Mouse (Mus musculus): ENCODE data around the gene Mapk1ip1l.
"Not testable (repeated sequence)": the region's sequence is repeated elsewhere in the genome, so short reads cannot be mapped to it uniquely, and the experiment has no call there.

Gene Mapk1ip1l

DNA sequence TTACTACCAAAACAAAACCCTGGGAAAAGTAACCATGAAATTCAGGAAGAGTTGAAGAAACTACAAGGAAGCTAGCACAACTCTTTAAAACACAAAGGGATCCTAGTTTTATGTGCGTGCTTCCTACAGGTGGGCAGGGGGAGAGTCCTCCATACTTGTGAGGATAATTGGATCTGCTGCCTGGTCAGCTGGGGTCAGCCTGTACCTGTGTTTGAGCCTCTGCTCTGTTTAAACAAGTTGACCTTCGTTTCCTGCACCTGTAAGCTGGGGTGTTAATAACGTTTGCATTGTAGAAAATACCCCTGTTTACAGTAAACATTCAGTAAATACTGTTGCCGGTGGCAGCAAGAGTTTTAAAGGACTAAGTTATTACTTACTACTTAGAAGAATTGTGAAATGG is 7.9 kb downstream of the Mapk1ip1l start:
- DNase-seq, result no peak

DNA sequence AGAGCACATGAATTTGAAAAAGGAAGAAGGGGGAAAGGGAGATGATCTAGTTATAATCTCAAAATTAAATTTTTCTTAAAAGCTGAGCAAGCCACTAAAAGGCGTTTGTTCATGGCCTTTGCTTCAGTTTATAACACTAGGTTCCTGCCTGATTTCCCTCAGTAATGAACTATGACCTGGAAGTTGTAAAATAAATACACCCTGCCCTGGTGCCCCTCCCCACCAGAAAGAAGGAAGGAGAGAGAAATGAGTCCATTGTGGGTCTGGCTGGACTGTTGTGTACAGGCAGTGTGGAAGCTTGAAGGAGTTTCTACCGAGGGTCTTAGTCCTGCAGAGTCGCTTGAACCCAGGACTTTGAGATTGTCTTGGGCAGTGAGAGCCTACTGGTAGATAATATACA is 9.6 kb downstream of the Mapk1ip1l start:
- DNase-seq, result no peak

DNA sequence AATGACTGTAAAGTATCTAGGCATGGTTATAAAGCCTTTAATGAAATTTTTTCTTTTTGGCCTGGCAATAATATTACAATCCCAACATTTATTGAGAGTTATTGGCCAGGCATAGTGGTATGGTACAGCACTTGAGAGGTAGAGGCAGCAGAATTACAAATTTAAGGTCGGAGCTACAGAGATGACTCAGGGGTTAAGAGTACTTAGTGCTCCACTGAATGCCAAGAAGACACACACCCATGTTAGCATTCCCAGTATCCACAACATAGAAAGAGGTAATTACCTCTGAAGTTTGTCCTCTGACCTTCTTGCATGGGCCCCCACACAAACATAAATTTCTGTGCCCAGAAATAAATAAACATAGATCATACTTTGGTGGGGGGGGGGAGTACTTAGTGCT is 11.0 kb downstream of the Mapk1ip1l start:
- DNase-seq, result no peak

DNA sequence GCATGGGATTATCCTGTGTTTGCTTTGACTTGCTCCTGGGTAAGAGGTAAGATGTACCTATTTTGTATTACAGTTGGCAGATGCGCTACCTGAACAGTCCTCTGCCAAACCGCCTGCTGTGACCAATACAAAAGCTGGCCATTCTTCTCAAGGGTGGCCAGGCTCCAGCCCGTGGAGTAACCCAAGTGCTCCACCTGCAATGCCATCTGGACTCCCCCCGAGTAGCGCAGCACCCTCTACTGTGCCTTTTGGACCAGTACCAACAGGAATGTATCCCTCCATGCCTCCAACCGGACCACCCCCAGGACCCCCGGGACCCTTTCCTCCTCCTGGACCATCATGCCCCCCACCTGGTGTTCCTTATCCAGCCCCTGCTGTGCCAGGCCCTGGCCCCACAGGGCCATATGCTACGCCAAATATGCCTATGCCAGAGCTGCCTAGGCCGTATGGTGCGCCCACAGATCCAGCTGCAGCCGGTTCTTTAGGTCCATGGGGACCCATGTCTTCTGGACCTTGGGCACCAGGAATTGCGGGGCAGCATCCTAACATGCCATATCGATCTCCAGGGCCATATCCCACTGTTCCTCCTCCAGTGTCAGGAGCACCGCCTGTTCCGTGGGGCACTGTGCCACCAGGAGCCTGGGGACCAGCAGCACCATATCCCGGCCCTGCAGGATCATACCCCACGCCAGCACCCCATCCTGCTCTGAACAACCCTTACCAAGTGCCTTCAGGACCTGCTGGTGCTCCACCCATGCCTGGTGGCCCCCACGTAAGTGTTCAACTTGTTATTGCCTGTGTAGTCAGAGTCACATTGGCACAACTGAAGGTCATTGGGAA is 12.5 kb downstream of the Mapk1ip1l start:
- DNase-seq, result no peak

DNA sequence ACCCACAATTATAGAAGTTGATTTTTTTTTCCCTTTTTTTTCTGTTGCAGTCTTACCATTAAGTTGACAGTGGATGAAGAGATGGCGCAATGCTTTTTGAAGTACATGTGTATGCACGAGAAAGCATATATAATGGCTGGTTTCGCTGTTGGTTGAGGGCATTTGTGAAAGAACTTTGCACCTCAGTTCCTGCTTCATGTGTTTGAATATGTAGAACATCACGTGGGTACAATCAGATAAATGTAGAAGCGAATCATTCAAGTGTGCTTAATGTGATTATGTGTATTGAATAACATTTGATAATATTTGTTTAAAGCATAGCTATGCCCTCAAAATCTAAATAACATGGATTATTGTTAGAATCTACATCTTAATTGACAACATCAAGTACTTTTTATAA is 21.3 kb downstream of the Mapk1ip1l start:
- DNase-seq, result no peak

DNA sequence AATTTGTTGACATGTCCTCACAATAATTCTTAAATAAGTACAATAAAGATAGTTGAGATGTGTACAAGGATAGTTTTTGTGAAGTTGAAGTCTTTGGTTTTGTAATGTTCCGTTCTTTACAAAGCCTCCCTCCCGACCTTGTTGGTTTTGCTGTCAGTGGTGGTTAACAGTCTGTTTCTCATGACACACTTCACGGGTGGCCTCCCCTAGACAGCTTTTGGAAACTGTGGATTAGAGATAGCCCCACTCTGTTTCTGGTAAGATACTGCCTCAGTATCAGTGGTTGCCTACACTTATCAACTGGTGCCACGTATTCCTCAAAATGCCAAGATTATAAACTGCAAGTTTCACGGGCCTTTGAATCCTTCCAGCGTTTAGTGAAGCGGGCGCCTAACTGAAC is 23.5 kb downstream of the Mapk1ip1l start:
- DNase-seq, result not testable (repeated sequence)

DNA sequence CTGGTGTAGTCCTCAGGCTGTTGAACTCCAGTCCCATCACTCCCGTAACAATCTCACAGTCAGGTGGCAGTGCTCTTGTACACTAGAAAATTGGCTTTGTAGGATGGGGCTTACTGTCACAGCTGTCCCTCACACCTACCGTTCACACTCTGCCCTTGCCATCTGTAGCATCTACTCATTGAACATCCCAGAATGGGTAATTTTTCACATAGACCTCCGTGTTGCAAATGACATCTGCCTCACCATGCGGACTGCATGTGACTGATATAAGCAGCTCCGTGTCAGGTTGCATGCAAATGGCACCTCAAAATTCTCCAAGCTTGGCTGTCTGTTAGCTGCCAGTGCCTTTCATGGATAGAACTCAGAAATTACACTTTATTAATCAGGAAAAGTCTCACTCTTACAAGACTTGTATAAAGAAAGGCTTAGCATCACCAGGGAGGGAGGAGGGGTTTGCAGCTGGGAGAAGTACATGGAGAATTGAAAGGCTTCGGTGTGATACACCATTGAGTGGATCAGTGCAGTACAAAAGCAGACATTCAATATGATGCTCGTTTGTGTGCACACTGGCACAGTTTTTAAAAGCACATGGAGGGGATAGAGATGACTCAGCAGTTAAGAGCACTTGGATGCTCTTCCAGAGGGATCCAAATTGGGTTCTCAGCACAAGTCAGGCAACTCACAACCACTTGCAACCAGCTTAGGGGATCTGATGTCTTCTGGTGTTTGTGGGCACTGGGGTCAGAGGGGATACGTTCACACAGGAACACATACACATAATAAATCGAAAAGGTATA is 28.1 kb downstream of the Mapk1ip1l start:
- no peak for DNase-seq

DNA sequence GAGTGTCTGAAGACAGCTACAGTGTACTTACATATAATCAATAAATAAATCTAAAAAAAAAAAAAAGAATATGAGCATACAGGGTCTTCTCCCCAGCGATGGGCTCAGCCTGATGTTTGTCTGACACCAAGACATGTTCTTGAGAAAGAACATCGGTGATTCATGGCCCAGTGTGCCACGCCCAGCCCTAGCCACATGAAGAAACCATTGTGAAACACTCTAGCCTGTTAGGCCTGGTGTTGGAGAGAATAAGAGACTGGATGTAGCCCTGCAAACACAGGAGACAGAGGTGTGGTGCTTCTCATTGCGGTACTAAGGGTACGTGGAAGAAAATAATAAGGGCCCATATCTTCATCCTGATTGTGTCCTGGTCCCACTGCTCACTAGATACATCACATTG is 29.3 kb downstream of the Mapk1ip1l start:
- DNase-seq, result no peak

DNA sequence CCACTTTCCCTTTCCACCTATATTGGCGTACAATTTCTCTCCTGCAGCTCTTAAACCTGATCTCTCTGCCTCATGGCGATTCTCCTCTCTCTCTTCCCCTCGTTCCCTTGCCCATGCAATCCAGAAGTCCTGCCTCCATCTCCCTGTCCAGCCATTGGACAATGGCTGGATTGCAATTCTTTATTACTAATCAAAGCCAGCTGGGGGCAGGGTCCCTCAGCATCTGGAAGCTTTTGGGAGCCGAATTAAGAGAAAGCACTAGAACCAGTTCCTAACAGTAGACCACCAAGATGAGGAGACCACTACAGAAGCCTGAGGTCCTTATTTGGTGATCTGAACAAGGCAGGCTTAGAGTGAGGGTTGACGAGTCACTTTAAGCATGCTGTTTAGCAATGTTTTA is 33.9 kb downstream of the Mapk1ip1l start:
- no peak for DNase-seq

DNA sequence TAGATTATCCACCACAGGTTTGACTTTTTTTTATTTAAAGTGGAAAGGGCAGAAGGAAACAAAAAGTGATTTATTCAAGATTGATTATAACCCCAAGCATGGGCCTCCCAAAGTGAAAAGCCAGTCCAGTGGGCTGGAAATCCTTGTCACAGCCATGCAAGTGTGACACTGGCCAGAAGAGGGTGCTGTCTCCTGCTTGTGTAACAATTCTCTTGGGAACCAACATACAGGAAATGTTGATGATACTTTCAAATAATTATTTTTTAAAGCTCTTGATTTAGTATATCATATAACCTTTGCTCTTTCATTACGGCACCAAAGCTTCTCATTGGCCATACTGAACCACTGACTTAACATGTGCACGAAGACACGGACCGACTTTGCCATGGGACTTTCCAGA is 36.8 kb downstream of the Mapk1ip1l start:
- DNase-seq, result peak; percentile 81 to 85

DNA sequence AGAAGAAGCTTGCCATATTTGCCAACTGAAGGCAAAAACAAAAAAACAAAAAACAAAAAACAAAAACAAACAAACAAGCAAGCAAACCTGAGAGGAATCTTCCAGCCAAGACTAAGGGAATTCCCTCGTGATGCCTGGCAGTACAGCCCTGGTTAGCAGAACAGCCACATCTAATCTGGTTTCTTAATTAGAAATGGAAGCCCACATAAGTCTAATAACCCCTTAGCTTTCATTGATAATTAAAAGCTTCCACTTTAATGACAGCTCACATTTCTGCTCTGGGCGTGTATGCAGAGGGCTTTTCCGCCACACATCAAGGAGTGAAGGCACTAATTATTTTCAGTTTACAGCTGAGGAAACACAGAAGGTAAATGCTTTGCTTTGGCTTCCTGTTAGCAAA is 37.2 kb downstream of the Mapk1ip1l start:
- DNase-seq, result no peak

DNA sequence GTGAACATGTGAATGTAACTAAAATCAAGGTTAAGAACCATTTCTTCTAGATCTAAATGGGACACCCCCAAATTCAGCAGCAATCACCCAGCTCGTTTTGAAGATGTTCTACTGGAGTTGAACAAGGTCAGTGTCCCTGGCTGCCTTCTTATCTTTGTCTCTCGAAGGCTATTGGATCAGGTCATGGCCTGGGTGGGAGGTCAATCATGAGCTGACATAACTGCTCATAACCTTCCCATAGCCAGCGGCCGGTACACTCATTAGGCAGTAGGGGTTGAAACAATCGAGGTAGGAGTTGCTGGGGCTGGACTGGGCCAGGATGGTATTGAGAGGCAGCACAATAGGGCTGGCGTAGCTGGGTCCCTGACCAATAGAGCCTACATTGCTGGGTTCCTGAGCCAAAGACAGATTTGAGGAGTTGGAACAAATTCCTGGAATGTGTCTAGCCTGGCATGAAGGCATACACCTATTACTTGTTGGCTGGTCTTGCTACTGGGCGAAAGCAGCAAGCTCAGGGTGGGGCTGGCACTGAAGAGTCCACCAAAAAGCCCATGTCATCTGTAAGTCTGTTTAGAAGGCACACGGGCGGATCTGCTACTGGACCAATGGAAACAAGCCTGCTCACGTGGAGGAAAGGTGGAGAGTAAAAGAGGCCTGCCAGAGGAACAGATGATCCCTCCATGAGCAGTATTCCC is 42.3 kb downstream of the Mapk1ip1l start:
- no peak for DNase-seq

DNA sequence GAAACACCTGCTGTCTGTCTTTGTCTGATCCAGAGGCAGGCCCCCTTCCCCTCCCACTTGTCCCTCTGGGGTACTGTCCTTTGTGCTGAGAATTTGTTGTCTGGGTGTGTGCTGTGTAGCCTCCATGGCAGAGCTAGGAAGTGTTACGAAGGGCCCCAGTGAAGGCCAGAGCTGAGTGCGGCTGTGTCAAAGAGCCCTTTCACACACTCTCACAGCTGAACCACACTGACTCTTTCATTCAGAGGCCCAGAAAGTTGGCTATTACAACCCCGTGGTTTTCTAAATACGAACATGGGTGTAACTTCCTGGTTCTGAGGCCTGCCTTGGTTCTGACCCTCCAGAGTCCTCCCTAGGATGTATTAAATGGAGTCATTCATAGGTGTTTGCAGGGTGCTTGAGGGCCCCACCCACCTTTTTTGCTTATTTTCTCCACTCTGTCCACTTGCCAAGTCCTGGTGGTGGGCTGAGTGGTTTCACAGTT is 43.8 kb downstream of the Mapk1ip1l start:
- no peak for DNase-seq

DNA sequence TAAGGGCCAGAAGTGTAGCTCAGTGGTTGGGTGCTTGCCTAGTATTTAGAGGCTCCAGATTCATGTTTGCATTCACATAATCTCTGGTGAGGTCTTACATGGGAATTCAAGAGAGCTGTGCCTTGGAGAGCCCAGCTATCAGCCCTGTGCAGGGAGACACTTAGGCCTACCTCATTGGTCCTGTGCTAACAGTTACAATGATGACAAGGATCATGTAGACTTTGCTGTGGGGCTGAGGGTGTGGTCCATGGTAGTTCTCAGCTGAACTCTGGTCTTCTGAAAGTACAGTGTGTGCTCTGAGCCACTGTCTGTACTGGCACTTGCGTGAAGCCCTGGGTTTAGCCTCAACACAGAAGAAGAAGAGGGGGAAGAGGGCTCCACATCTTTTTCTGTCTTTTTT is 48.6 kb downstream of the Mapk1ip1l start:
- DNase-seq, result no peak

DNA sequence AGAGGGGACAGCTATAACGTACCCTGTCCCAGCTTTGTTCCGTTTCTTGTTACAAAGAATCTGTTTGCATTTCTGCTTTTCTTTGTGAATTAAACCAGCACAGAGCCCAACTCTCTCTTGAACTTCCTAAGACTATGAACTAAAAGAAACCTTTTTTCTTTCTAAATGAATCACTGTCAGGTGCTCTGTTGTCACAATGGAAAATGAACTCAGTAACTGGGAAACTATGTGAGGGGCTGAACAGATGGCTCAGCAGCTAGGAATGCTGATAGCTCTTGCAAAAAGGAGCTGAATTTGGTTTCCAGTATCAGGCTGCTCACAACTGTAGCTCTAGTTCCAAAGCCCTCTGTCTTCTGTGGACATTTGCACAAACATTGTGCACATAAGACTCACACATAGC is 52.9 kb downstream of the Mapk1ip1l start:
- no peak for DNase-seq

DNA sequence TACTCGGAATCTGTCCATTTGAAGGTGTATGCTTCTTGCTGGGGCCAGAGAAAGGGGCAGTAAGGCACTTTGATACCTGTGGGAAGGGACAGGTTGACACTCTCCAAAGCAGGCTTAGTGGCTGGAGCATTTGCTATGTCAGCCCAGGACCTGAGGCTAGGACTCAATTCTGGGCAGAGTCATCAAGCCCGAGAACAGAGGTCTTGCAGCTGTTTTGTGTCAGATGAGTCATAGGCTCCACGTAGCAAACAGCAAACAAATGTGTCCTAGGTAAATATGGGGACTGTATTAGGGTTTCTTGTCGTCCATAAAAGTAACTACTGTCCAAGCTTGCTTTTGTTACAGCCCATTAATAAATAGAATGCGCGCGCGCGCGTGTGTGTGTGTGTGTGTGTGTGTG is 54.2 kb downstream of the Mapk1ip1l start:
- no peak for DNase-seq

DNA sequence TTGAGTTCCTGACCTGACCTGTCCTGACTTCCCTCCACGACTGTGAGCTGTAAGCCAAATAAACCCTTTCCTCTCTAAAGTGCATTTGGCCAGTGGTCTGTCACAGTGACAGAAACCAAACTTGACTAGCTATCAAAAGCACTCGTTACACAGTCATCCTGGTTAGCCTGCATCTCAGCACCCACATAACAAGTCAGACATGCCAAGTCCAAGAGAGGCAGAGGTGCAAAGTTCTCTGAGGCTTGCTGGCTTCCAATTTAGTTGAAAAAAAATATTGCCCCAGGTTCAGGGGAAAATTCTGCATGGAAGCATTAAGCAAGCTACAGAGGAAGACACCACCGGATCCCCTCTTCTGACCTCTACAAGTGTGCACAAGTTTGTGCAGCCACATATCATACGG is 55.2 kb downstream of the Mapk1ip1l start:
- no peak for DNase-seq

DNA sequence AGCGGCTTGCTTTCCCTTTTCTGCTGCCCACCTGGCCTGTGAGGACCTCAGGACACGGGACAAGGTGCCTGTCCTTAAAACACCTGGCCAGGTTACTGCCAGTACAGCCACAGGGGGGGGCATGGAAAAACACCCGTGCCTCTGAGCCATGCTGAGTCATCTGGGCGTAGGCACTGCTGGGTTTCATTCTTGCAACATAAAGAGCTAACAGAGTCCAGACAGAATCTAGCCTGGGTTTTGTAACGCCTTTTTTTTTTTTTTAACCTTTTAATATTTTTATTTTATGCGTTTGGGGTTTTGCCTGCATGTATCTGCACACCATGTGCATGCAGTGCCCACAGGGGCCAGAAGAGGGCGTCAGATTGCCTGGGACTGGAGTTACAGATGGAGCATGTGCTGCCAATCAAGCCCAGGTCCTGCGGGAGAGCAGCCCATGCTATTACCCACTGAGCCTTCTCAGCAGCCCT is 56.1 kb downstream of the Mapk1ip1l start:
- DNase-seq, result peak; percentile 32 to 40

DNA sequence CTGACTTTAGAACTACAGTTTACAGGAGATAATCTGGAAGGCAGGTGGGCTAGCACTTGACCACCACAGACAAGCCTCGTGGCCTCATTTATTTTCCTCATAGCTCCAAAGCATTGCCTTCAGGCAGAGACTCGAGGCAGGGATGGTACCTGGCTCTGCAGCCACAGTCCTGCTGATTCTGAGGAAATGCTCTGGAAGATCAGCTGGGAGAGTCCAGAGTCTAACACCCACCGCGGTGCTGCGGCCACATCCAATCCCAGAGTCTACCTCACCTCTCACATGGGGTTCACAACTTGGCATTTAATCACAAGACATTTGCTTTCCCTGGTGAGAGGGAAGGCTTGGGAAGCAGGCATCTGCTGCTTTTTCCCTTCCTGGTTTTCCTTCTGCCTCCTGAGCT is 56.9 kb downstream of the Mapk1ip1l start:
- DNase-seq, result no peak

DNA sequence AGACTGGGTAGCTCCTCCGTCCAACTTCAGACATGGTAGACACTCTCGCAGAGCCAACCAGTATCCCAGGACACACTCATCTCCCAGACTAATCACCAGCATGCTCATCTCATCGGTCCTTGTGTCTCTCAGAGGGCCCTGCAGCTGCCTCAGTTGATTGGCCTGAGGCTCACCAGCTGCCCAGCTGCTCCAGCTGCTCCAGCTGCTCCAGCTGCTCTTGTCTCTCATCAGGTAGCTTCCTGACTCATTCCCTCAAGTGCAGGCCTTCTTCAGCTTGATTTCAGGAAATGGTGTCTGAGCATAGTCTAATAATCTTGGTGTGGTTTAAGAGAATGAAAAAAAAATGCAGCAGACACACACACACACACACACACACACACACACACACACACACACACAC is 58.6 kb downstream of the Mapk1ip1l start:
- DNase-seq, result no peak

DNA sequence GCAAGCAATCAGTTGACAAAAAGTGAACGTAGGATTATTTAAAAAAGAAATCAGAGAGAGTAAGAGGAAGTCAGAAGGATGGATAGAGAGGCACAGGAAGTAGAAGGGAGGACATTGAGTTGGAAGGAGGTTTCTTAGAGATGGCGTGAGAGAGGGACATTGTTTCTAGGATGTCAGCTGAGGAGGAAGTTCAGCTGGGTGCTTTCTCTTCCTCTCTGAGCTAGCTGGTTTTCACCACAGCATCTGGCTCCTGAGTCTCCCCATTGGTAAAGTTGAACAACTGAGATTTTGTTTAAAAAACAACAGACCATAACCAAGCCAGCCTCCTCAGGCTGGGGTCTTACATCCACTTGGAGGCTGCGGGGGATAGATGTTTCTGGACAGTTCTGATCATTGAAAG is 61.5 kb downstream of the Mapk1ip1l start:
- DNase-seq, result no peak

DNA sequence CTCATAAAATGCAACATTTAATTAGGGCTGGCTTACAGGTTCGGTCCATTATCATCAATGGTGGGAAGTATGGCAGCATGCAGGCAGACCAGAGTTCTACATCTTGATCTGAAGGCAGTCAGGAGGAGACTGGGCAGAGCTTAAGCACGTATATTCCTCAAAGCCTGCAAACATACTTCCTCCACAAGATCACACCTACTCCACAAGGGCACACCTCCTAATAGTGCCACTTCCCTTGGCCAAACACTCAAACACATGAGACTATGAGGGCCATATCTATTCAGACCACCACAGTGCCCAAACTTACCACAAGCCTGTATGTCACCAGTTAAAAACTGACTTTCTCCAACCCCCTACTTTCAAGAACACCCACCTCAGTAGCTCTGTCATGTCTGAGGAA is 63.4 kb downstream of the Mapk1ip1l start:
- no peak for DNase-seq

DNA sequence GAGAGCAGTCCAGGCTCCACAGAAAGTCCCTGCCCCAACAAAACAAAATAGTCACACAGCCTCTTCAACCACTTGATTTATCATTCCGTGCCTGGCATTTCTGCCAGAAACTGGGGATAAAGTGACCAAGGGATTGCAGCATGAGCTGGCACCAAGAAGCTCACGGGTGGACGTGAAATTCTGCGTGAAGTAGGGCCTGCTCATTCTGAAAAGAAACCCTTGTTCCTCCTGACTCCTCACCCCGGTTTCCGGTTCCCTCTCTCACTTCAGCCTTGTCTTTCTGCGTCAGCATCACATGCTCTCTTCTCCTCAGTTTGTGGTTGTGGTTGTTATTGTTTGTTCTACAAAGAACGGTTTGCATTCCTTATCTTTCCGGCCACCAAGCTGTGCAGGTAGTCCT is 63.8 kb downstream of the Mapk1ip1l start:
- no peak for DNase-seq
